Mouse (Mus musculus): Measurements from ENCODE around the gene Ltc4s. TPM values are rescaled to one million over a fixed set of nuclear protein-coding genes. Genes with fewer than 3 reads are reported as not detected.

Ltc4s gene
- under 1 TPM; 0.83 to 0.99 TPM for total RNA-seq (2023)

DNA sequence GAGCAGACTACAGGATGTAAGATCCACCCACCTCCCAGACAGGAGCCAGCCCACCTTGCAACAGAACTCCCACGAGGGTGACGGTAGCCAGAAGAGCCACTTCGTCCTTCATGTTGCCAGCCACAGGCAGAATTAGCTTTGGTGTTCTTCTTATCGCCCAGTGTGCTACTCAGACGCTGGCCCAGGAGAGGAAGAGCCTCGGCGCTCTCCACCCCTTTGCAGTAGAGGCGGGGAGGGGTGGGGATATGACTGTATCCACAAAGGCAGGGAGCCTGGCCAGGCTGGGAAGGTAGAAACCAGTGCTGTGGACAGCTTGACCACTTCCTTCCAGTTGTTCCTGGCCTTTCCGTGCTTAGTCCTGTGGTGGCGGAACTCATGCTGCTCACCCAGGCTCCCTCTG is at the start of gene Ltc4s:
Gene Ltc4s, minus strand, starts transcription at position 293 of the 400 bp plus-strand sequence.

DNA sequence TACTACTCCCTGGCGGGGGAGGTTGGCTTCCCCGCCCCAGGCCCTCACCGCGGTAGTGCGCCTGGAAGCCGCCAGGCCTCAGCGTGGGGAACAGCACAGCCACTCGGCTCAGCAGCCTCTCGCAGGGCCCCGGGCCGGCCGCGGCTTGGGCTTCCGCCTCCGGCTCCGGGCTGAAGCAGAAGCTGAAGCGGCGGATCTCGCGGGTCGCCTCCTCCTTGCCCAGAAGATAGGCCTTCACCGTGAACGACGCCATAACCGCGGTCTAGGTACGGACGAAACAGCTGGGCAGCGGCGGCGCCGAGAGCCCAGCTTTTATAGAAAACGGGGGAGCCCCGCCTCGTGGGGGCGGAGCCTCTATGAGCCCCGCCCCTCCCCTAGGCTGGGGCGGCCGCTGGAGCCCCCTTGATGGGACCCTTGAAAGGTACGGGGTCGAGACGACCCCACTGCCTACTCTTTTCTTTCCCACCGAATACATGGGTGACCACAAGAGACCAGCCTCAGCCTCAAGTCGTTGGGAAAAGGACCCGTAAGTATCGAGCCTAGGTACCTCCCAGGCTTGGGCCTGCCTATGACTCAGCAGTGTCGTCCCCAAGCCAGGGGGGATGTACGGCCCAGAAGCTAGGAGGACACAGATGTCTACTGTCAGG is 27.8 kb downstream of the Ltc4s start, which contains the start of the genes Sqstm1 and Mgat4b:
Gene Sqstm1, minus strand, starts transcription at position 323 of the 647 bp plus-strand sequence.
Gene Mgat4b, plus strand, starts transcription at position 386 of the 647 bp plus-strand sequence.

Other genes with a start within 250 kb of the Ltc4s start
- 100 to 1,000 TPM; 233 to 245 TPM for gene Rnf130, start 213.3 kb downstream of the Ltc4s start, total RNA-seq (2023)
- 10 to 100 TPM; 57.0 to 57.3 TPM for gene Tbc1d9b, start 107.2 kb downstream of the Ltc4s start, total RNA-seq (2023)
- 1 to 10 TPM; 3.4 to 4.8 TPM for gene Mrnip, start 64.2 kb downstream of the Ltc4s start, total RNA-seq (2023)
- gene Sqstm1, start 27.8 kb downstream of the Ltc4s start, total RNA-seq (2023) = 100 to 1,000 TPM; 279 to 286 TPM
- gene Mgat4b, start 27.7 kb downstream of the Ltc4s start, total RNA-seq (2023) = 10 to 100 TPM; 18.2 to 18.6 TPM
- gene Maml1, start 53.7 kb upstream of the Ltc4s start, total RNA-seq (2023) = 10 to 100 TPM; 43.5 to 46.7 TPM
- 100 to 1,000 TPM; 213 to 218 TPM for gene Canx, start 87.1 kb upstream of the Ltc4s start, total RNA-seq (2023)
- gene Cby3, start 115.8 kb upstream of the Ltc4s start, total RNA-seq (2023) = not detected
- gene Hnrnph1, start 138.4 kb upstream of the Ltc4s start, total RNA-seq (2023) = 100 to 1,000 TPM; 504 to 536 TPM
- gene Rufy1, start 192.5 kb upstream of the Ltc4s start, total RNA-seq (2023) = 10 to 100 TPM; 24.7 to 28.1 TPM

All from neutrophil, adult 83 days (primary cell).